Mouse (Mus musculus): ENCODE measurements at regions not wholly inside any gene's neighbourhood (a gene's known extent, or its start where the extent isn't known, plus 50 kb on each side); places are given as distances from the start of the nearest gene placed in this dataset.

- DNase-seq (ENCODE audit: low spot score in 2 of 2) = no peak
Measured at GRCm38 (mm10) chr3:61740088-61740487, 374.3 kb upstream of the B430305J03Rik start.

GRCm38 (mm10) chr3:61738528-61738927, 372.8 kb upstream of the B430305J03Rik start:
- DNase-seq (ENCODE audit: low spot score in 2 of 2) = no peak

DNA sequence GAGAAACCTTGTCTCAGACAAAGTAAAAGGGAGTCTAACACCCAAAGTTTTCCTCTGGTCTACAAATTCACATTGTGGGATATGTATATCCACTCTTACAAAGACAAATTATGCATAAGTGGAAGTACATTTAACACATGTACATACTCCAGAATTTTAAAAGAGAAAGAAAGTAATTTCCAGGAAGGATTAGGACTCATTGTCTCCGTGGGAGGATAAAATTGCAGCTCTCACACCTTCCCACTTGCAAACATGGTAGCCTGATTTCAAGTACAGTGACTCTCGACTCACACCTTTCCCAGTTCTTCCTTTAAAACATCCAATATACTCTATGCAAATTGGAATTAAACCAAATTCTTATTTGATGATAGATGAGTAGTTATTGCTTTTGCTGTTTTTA, 351.0 kb upstream of the B430305J03Rik start:
- no peak for DNase-seq (ENCODE audit: low spot score in 2 of 2)

GRCm38 (mm10) chr3:61687933-61688705, 322.4 kb upstream of the B430305J03Rik start:
- DNase-seq (ENCODE audit: low spot score in 2 of 2) = no peak

DNA sequence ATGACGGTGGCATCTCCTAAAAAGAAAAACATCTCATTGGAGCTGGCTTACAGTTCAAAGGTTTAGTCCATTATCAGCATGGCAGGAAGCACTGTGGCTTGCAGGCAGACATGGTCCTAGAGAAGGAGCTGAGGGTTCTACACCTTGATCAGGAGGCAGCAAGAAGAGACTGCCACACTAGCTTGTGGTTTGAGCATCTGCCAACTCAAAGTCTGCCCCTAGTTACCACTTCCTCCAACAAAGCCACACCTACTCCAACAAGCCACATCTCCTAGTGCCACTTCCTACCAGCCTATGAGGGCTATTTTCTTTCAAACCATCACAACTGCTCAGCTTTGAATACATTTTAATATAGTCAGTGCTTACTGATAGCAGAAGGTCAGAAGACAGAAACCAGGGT, 305.1 kb upstream of the B430305J03Rik start:
- no peak for DNase-seq (ENCODE audit: low spot score in 2 of 2)

- DNase-seq (ENCODE audit: low spot score in 2 of 2) = no peak
Measured at GRCm38 (mm10) chr3:61656143-61656542, 290.4 kb upstream of the B430305J03Rik start.

GRCm38 (mm10) chr3:61628535-61628934, 262.8 kb upstream of the B430305J03Rik start:
- no peak for DNase-seq (ENCODE audit: low spot score in 2 of 2)

DNA sequence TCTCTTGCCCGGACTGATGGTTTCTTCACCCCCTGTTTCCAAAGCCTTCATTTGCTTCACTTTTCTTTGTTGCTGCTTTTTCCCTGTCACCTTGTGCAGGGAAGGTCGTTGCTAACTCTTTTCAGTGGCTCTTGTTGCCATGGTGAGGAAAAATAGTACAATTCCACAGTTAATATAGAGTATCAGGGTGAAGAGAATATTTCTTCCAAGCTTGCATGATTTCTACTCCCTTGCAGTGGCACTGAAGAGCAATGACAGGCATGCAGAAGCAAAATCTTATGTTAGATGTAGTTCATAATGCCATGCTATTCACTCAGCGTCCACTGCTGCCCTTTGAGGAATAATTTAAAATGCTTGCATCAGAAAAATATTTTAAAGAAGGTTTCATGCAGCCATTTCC, 262.3 kb upstream of the B430305J03Rik start:
- DNase-seq (ENCODE audit: low spot score in 2 of 2) = no peak

- DNase-seq (ENCODE audit: low spot score in 2 of 2) = no peak
Measured at GRCm38 (mm10) chr3:61623954-61624487, 258.3 kb upstream of the B430305J03Rik start.

DNA sequence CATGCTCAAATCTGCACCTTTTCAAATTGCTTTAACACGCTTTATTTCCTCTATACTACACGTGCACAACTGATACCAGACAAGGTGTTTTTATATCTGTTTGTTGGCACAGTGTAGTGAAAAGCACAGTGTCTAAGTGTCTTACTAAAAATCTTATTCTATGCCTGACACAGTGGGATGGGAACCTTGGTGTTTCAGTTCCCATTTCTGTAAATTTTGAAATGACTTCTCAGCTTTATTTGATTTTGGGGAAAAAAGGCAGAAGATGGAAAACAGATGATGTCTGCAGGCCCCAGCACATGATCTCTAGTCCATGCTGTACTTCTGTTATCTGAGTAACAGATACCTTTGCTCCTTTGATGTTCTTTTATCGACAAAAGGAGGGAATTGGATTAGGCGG, 239.7 kb upstream of the B430305J03Rik start:
- DNase-seq (ENCODE audit: low spot score in 2 of 2) = no peak

- DNase-seq (ENCODE audit: low spot score in 2 of 2) = no peak
Measured at GRCm38 (mm10) chr3:61602891-61603290, 237.1 kb upstream of the B430305J03Rik start.

DNA sequence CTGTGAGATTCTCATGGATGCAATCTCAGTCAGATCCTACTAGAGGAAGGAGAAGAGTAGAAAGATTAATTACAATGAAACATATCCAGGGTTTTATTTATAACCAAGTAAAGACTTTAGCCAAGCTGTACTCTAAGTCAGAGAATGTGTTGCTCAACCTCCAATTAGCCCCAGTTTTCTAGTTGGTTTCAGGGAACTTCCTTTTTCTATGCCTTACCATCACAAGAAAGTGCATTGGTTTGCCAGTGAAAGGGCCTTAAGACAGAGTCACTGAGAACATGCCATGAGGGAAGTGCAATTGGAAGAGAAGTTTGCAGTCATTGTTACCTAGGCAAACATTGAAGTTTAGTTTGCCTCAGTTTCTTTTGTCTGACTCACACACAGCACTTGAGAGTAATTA, 229.8 kb upstream of the B430305J03Rik start:
- DNase-seq (ENCODE audit: low spot score in 2 of 2) = no peak

DNA sequence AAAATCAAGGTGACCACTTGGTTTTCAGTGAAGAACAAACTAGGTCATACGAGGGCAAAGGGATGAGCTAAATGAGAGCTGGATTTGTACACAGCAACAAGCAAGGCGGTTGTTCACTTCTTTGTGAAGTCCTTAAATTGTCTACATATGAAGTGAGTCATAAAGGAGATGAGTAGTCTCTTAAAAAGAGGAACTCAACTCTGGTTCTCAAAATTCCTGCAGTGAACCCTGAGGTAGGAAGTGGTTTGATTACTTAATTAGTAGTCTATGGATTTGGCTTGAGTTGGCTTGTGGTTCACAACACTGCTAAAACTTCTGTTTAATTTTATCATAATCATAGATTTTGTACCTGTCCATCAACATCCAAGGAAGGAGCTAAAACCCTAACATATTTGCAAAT, 226.6 kb upstream of the B430305J03Rik start:
- no peak for DNase-seq (ENCODE audit: low spot score in 2 of 2)

DNA sequence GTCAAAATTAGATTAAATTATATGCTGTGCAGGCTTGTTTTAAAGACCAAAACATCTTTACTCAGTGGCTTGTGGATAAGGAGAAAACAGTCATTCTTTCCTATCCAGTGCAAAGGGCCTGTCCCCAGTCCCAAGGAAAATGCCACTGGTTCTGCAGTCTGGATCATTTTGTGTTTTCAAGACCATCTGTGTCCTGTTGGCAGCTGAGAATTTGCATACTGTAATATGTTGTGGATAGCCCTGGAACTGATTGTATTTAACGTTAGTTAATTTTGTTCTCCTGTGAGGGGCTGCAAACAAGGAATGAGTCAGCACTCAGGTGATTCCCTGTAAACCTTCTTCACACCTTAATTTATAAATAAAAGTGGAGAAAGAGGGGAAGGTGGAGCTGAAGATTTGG, 217.9 kb upstream of the B430305J03Rik start:
- DNase-seq (ENCODE audit: low spot score in 2 of 2) = no peak

GRCm38 (mm10) chr3:61582927-61583326, 217.2 kb upstream of the B430305J03Rik start:
- no peak for DNase-seq (ENCODE audit: low spot score in 2 of 2)

DNA sequence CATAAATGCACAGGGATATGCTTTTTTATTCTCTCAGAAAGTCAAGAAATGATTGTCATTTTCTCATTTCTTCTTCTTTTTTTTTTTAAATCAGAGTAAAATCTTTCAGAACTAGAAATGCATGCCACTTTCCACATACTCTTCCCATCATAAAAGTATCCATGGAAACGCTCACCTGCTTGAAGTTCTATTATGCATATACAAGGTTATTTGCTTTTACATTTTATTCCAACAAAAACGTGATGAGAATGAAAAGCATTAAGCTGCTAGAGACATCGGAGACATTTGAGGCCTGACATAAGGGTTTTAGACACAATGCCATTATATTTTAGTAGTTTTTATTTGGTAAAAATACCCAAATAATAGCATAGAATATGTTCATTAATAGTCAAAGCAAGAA, 214.5 kb upstream of the B430305J03Rik start:
- no peak for DNase-seq (ENCODE audit: low spot score in 2 of 2)

- DNase-seq (ENCODE audit: low spot score in 2 of 2) = no peak
Measured at GRCm38 (mm10) chr3:61537113-61537512, 171.4 kb upstream of the B430305J03Rik start.

DNA sequence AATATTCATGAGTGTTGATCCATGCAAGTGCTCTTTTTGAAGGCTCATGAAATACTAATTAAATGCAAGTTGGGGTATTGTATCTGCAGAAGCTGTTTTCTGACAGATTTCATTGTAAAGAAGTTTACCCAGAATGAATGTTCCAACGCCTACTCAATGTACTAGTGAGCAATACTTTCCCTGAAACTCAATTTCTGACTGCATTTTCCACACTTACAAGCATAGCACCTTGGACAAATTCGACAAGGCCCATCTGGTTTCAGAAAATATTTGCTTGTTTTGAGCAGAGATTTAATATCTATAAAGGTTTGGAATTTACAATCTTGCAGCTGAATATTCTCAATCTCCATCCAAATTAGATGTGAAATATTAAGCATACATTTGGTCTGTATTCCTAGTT, 170.0 kb upstream of the B430305J03Rik start:
- no peak for DNase-seq (ENCODE audit: low spot score in 2 of 2)

- no peak for DNase-seq (ENCODE audit: low spot score in 2 of 2)
Measured at GRCm38 (mm10) chr3:61503178-61503577, 137.4 kb upstream of the B430305J03Rik start.

GRCm38 (mm10) chr3:61494835-61495234, 129.1 kb upstream of the B430305J03Rik start:
- no peak for DNase-seq (ENCODE audit: low spot score in 2 of 2)

DNA sequence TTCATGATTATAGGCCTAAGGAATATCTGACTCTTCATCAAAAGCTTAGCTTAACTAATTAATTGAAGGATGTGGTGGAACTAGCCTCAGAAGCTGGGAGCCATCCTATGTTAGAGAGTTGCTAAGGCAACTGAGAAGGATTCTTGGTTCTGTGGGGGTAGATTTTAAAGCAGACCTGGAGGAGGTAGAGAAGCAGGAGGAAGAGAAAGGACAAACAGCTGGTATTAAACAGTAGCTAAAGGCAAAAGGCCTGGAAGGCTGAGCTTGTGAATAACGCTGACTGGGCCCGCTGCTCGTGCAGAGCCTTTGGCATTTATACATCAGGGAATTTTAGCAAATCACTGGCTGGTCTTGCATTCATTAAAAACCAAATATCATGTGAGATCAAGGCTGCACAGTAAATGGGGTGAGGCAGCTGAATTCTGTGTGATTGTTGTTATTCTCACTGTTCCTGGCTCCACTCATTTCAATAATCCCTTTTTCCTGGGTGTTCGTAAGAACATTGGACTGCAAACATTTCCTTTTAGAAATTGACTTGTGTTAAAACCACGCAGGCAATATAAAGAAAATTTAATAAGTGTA, 121.1 kb upstream of the B430305J03Rik start:
- no peak for DNase-seq (ENCODE audit: low spot score in 2 of 2)

DNA sequence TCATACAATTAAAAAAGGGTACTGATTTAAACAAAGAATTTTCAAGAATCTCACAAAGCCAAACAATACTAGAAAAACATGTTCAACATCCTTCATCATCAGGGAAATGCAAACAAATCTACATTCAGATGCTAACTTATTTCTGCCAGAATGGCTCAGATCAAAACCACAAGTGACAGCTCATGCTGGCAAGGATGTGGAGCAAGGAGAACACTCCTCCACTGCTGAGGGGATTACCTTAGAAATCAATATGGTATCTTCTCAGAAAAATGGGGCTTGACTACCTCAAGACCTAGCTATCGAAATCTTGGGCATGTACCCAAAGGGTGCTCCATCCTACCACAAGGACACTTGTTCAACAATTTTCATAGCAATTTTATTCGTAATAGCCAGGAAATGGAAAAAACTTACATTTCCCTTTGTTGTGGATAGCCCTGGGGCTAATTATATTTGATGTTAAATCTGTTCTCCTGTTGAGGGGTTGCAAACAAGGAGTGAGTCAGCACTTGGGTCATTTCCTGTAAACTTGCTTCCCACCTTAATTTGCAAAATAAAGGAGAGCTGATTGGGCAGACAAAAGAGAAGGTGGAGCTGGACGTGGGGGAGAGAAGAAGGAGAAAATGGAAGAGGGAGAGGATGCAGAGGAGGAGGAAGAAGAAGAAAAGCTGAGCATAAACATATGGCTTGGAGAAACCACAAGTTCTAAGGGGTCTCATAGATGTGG, 113.3 kb upstream of the B430305J03Rik start:
- DNase-seq (ENCODE audit: low spot score in 2 of 2) = no peak

- DNase-seq (ENCODE audit: low spot score in 2 of 2) = no peak
Measured at GRCm38 (mm10) chr3:61475018-61475417, 109.3 kb upstream of the B430305J03Rik start.
